Mouse (Mus musculus): ENCODE measurements around the gene Mb21d2.

- no peak for TF ChIP-seq TBP (IDR thresholded peaks at IDR 0.05; ENCODE audit: low read depth, low read length)
- no peak for TF ChIP-seq POLR2AphosphoS2 (IDR thresholded peaks at IDR 0.05; ENCODE audit: low read length)
- TF ChIP-seq GATA1 (IDR thresholded peaks at IDR 0.05; ENCODE audit: low read depth, low read length), result no peak
- no peak for TF ChIP-seq ELF1 (IDR thresholded peaks at IDR 0.05; ENCODE audit: low read depth, low read length)
- TF ChIP-seq CTCF (IDR thresholded peaks at IDR 0.05 in 2 of 3, conservative IDR thresholded peaks at IDR 0.05 in 1 of 3; ENCODE audit: control insufficient read depth in 1 of 3, insufficient read depth in 1 of 3, low read depth in 2 of 3, low read length in 3 of 3, poor library complexity in 1 of 3, severe bottlenecking in 1 of 3), result no peak
Observed at GRCm38 (mm10) chr16:28818749-28819285, 110.7 kb downstream of the Mb21d2 start.
